Mouse (Mus musculus): ENCODE data around the gene Myadm. TPM values are rescaled to one million over a fixed set of nuclear protein-coding genes. Genes with fewer than 3 reads are reported as not detected.

Myadm gene
- total RNA-seq, 2 experiments from 2014 or later, result 3.2 to 12.8 TPM

Other genes with a start within 250 kb of the Myadm start
- not detected in 2 replicates for gene AU018091, start 119.9 kb upstream of the Myadm start, total RNA-seq (2015)
- not detected in 2 replicates for gene AU018091, start 119.9 kb upstream of the Myadm start, total RNA-seq (2017)
- 0.83 and 1.4 TPM in 2 replicates for gene Nlrp12, start 39.3 kb upstream of the Myadm start, total RNA-seq (2015)
- gene Nlrp12, start 39.3 kb upstream of the Myadm start, total RNA-seq (2017), result 2.3 and 2.7 TPM in 2 replicates
- 0.10 and 0.32 TPM in 2 replicates for gene Prkcg, start 99 bp downstream of the Myadm start, total RNA-seq (2015)
- not detected in 2 replicates for gene Prkcg, start 99 bp downstream of the Myadm start, total RNA-seq (2017)
- gene Cacng7, start 43.9 kb downstream of the Myadm start, total RNA-seq (2015), result not detected in 2 replicates
- gene Cacng7, start 43.9 kb downstream of the Myadm start, total RNA-seq (2017), result not detected in 2 replicates
- gene Cacng8, start 101.6 kb downstream of the Myadm start, total RNA-seq (2015), result not detected in 2 replicates
- not detected in 2 replicates for gene Cacng8, start 101.6 kb downstream of the Myadm start, total RNA-seq (2017)
- not detected in 2 replicates for gene Cacng6, start 135.1 kb downstream of the Myadm start, total RNA-seq (2015)
- gene Cacng6, start 135.1 kb downstream of the Myadm start, total RNA-seq (2017), result not detected in 2 replicates
- gene Tarm1, start 213.5 kb downstream of the Myadm start, total RNA-seq (2015), result 0.47 and 1.5 TPM in 2 replicates
- gene Tarm1, start 213.5 kb downstream of the Myadm start, total RNA-seq (2017), result 0.12 and 0.91 TPM in 2 replicates